Mouse (Mus musculus) kidney, adult 2 months (tissue): ENCODE results near the gene Mettl25.

Source experiments
- CTCF ChIP-seq: fragments of 200-500 bp; conservative IDR thresholded peaks from 2 replicates; pipeline ENCODE4 v1.5.1; 2011; ENCODE audit warnings: low read depth, mild to moderate bottlenecking, control low read depth, low read length, moderate library complexity, mixed read lengths; ENCODE audit not compliant: insufficient read depth, insufficient read length
- POLR2A ChIP-seq: fragments of 200-500 bp; IDR thresholded peaks from one replicate; pipeline ENCODE4 v1.6.1; 2011; ENCODE audit warnings: low read depth, low read length, control low read depth

DNA sequence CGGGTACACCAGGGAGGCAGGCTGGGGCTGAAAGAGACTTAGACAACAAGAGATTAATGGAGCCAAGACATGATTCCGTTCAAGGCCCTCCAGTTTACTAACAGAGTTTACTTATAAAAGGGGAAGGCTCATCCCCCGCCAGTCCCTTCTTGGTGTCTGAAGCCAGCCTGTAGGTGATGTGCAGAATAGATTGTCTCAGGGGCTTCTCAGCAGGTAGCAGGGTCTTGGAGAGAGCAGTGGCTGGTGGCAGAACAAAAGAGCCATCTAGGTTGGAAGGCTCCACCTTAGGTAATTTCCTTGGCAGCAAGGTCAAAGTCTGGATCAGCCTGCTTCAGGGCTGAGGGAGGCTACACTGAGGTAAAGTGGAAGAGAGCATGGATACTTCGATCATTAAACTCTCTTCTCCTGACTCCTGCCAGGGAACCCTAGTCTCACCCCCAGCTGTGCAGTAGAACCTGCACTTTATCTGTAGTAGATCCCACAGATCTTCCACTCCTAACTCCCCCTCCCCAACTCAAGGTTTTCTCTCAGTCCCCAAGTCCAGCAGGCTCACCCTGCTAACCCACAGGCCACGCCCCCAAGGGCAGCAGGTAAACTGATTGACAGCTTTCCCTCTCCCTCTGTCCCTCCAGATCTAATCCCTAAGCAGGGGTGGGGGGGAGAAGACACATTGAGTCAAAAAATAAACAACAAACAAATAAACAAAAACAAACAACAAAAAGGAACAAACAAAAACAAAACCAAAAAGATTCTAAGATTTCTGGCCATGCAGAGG lies 87.2 kb downstream of the Mettl25 start:
- TF ChIP-seq CTCF, result no peak
- TF ChIP-seq POLR2A, result no peak
